Mouse (Mus musculus) neural tube, embryonic 11.5 days (tissue): Measurements from ENCODE around the gene Fancg. TPM values are rescaled to one million over a fixed set of nuclear protein-coding genes. Genes with fewer than 3 reads are reported as not detected.

Experiments
- ATAC-seq: fragments of 200-750 bp; cut with Nextera tagmentation; 2 replicates; pipeline ENCODE4 v1.8.0; 2017; ENCODE audit warnings: moderate number of reproducible peaks, mild to moderate bottlenecking, moderate TSS enrichment, moderate library complexity; ENCODE audit not compliant: insufficient read depth, low FRiP score, low TSS enrichment
- DNase-seq: peaks from one replicate; pipeline ENCODE4 v3.0.0-alpha.2; 2015; ENCODE audit warnings: low spot score
- H3K27ac ChIP-seq: fragments of 300-500 bp; sonication (generic); 2 replicates; pipeline ENCODE4 v1.5.1; 2014; ENCODE audit warnings: low read depth, mild to moderate bottlenecking, low read length
- H3K27me3 ChIP-seq: fragments of 300-500 bp; sonication (generic); 2 replicates; pipeline ENCODE4 v1.6.1; 2014; ENCODE audit warnings: mild to moderate bottlenecking, low read length, mixed read lengths; ENCODE audit not compliant: control insufficient read depth, insufficient read depth
- H3K36me3 ChIP-seq: fragments of 300-500 bp; sonication (generic); 2 replicates; pipeline ENCODE4 v1.6.1; 2014; ENCODE audit warnings: mild to moderate bottlenecking, low read length, moderate library complexity, mixed read lengths; ENCODE audit not compliant: control insufficient read depth, insufficient read depth
- H3K4me1 ChIP-seq: fragments of 300-500 bp; sonication (generic); 2 replicates; pipeline ENCODE4 v1.6.1; 2014; ENCODE audit warnings: low read length, mixed read lengths; ENCODE audit not compliant: control insufficient read depth, insufficient read depth
- H3K4me2 ChIP-seq: fragments of 300-500 bp; sonication (generic); 2 replicates; pipeline ENCODE4 v1.6.1; 2014; ENCODE audit warnings: low read depth, mild to moderate bottlenecking, moderate library complexity
- H3K4me3 ChIP-seq: fragments of 300-500 bp; sonication (generic); 2 replicates; pipeline ENCODE4 v1.5.1; 2014; ENCODE audit warnings: low read depth, low read length
- H3K9ac ChIP-seq: fragments of 300-500 bp; sonication (generic); 2 replicates; pipeline ENCODE4 v1.6.1; 2014; ENCODE audit warnings: mild to moderate bottlenecking, low read length
- H3K9me3 ChIP-seq: fragments of 300-500 bp; sonication (generic); 2 replicates; pipeline ENCODE4 v1.6.1; 2016; ENCODE audit warnings: low read length; ENCODE audit not compliant: control insufficient read depth
- WGBS: fragments of 180-500 bp; shearing (Covaris S2); extraction: QIAGEN DNeasy Blood & Tissue Kit; methylation state at CpG from one replicate; pipeline ENCODE4 v1.1.7; 2014; 5-methylcytosine and 5-hydroxymethylcytosine counted together
- polyA plus RNA-seq: library from polyadenylated mRNA; unstranded; fragments of >200 nt; fragmentation: Nextera tagmentation; extraction: Ambion mirVana; gene quantifications from 2 replicates; pipeline ENCODE4 v1.2.1, GENCODE M21; 2014

Gene Fancg
- polyA plus RNA-seq, 1 experiment from 2014 or later: 19.3 TPM

GRCm38 (mm10) chr4:43045659-43046302 lies 35.5 kb upstream of the Fancg start, which contains the start of gene Fam214b:
TSS of gene Fam214b (minus strand) at chr4:43046220.
- H3K27ac ChIP-seq: peak within 1 kb of the TSS; percentile 95
- H3K9ac ChIP-seq: peak within 1 kb of the TSS; percentile 60
- H3K36me3 ChIP-seq: no peaks in the 10 kb centered on the region
- H3K27me3 ChIP-seq: no peaks in the 10 kb centered on the region
- ATAC-seq (peak; percentile 76), DNase-seq (peak; percentile 99)
- H3K4me2 ChIP-seq: peak within 1 kb of the TSS; percentile 73
- H3K4me1 ChIP-seq: peaks cover 12% of the 10 kb centered on the region
- peak within 1 kb of the TSS; percentile 50 for H3K4me3 ChIP-seq
- WGBS: under 1% methylated on average over 33 of the region's 33 CpGs
- no peaks in the 10 kb centered on the region for H3K9me3 ChIP-seq

GRCm38 (mm10) chr4:43045285-43045658 lies 35.0 kb upstream of the Fancg start:
- DNase-seq: no peak
- ATAC-seq: peak; percentile 8; the same call in 1 of the 2 replicates
- Histone ChIP-seq H3K36me3 (no peaks in the 10 kb centered on the region), H3K27me3 (no peaks in the 10 kb centered on the region), H3K4me2 (peak overlapping the region; percentile 73), H3K9me3 (no peaks in the 10 kb centered on the region), H3K4me3 (peak overlapping the region; percentile 50), H3K9ac (peak overlapping the region; percentile 60), H3K27ac (peak overlapping the region; percentile 95), H3K4me1 (peaks cover 14% of the 10 kb centered on the region)
- 7% methylated on average over 13 of the region's 13 CpGs for WGBS

- DNase-seq (peak; percentile 19), ATAC-seq (no peak)
- H3K27ac ChIP-seq: peak overlapping the region; percentile 95
- H3K36me3 ChIP-seq: no peaks in the 10 kb centered on the region
- peak overlapping the region; percentile 50 for H3K4me3 ChIP-seq
- H3K4me1 ChIP-seq: peaks cover 14% of the 10 kb centered on the region
- H3K4me2 ChIP-seq: peak overlapping the region; percentile 73
- H3K9me3 ChIP-seq: no peaks in the 10 kb centered on the region
- WGBS: 8% methylated on average over 4 of the region's 4 CpGs
- H3K27me3 ChIP-seq: no peaks in the 10 kb centered on the region
- H3K9ac ChIP-seq: peak overlapping the region; percentile 60
Measured at GRCm38 (mm10) chr4:43044673-43045072, 34.4 kb upstream of the Fancg start.

- peak overlapping the region; percentile 73 for H3K4me2 ChIP-seq
- no peaks in the 10 kb centered on the region for H3K36me3 ChIP-seq
- H3K9ac ChIP-seq: peak overlapping the region; percentile 60
- WGBS: 17% methylated on average over 7 of the region's 7 CpGs
- DNase-seq: peak; percentile 88
- H3K4me1 ChIP-seq: peaks cover 20% of the 10 kb centered on the region
- peak overlapping the region; percentile 50 for H3K4me3 ChIP-seq
- ATAC-seq: peak; percentile 76
- peak overlapping the region; percentile 95 for H3K27ac ChIP-seq
- no peaks in the 10 kb centered on the region for H3K9me3 ChIP-seq
- no peaks in the 10 kb centered on the region for H3K27me3 ChIP-seq
Measured at GRCm38 (mm10) chr4:43043644-43044357, 33.5 kb upstream of the Fancg start.

- DNase-seq (no peak), ATAC-seq (no peak)
- Histone ChIP-seq H3K27ac (0 out of 2 replicates have a peak overlapping the region, but pooled peaks have one; percentile 29), H3K27me3 (no peaks in the 10 kb centered on the region), H3K36me3 (peaks cover 3% of the 10 kb centered on the region; the same call in 1 of the 2 replicates), H3K9ac (no peak overlapping the region), H3K9me3 (no peaks in the 10 kb centered on the region), H3K4me3 (no peak overlapping the region), H3K4me1 (peaks cover 20% of the 10 kb centered on the region), H3K4me2 (no peak overlapping the region)
- WGBS: 65% methylated on average over 9 of the region's 9 CpGs
Measured at GRCm38 (mm10) chr4:43040881-43041547, 30.7 kb upstream of the Fancg start.

GRCm38 (mm10) chr4:43040114-43040572 lies 29.8 kb upstream of the Fancg start:
- DNase-seq (peak; percentile 95), ATAC-seq (peak; percentile 93)
- Histone ChIP-seq H3K27me3 (no peaks in the 10 kb centered on the region), H3K9me3 (no peaks in the 10 kb centered on the region), H3K4me3 (peak overlapping the region; percentile 58), H3K27ac (0 out of 2 replicates have a peak overlapping the region, but pooled peaks have one; percentile 17), H3K36me3 (peaks cover 5% of the 10 kb centered on the region; the same call in 1 of the 2 replicates), H3K4me1 (peaks cover 20% of the 10 kb centered on the region), H3K9ac (peak overlapping the region; percentile 66), H3K4me2 (peak overlapping the region; percentile 71)
- WGBS: 0% methylated on average over 24 of the region's 25 CpGs

GRCm38 (mm10) chr4:43039609-43040008 lies 29.3 kb upstream of the Fancg start:
- H3K27ac ChIP-seq: 0 out of 2 replicates have a peak overlapping the region, but pooled peaks have one; percentile 17
- H3K4me3 ChIP-seq: peak overlapping the region; percentile 58
- peak overlapping the region; percentile 66 for H3K9ac ChIP-seq
- peaks cover 15% of the 10 kb centered on the region for H3K4me1 ChIP-seq
- H3K36me3 ChIP-seq: peaks cover 5% of the 10 kb centered on the region; the same call in 1 of the 2 replicates
- DNase-seq (no peak), ATAC-seq (peak; percentile 11)
- H3K4me2 ChIP-seq: peak overlapping the region; percentile 71
- no peaks in the 10 kb centered on the region for H3K27me3 ChIP-seq
- no peaks in the 10 kb centered on the region for H3K9me3 ChIP-seq
- 4% methylated on average over 11 of the region's 11 CpGs for WGBS
